Mouse (Mus musculus) embryonic facial prominence, embryonic 11.5 days (tissue): ENCODE measurements at regions not wholly inside any gene's neighbourhood (a gene's known extent, or its start where the extent isn't known, plus 50 kb on each side); places are given as distances from the start of the nearest gene placed in this dataset.

Experiments
- ATAC-seq: fragments of 200-750 bp; cut with Nextera tagmentation; replicated peaks from 2 replicates; pipeline ENCODE4 v1.8.0; 2017; ENCODE audit warnings: low read depth; ENCODE audit not compliant: insufficient number of reproducible peaks, low FRiP score, low TSS enrichment
- DNase-seq: peaks from one replicate; pipeline ENCODE4 v3.0.0-alpha.2; 2015; ENCODE audit warnings: low spot score
- H3K27ac ChIP-seq: fragments of 300-500 bp; sonication (generic); replicated peaks from 2 replicates; pipeline ENCODE4 v1.5.1; 2014; ENCODE audit warnings: mild to moderate bottlenecking, low read depth, low read length, control low read depth
- H3K27me3 ChIP-seq: fragments of 300-500 bp; sonication (generic); 2 replicates; pipeline ENCODE4 v1.6.1; 2014; ENCODE audit warnings: mild to moderate bottlenecking, low read length, moderate library complexity, mixed read lengths; ENCODE audit not compliant: control insufficient read depth, insufficient read depth
- H3K36me3 ChIP-seq: fragments of 300-500 bp; sonication (generic); replicated peaks from 2 replicates; pipeline ENCODE4 v1.6.1; 2014; ENCODE audit warnings: low read depth, mild to moderate bottlenecking, low read length, moderate library complexity, mixed read lengths; ENCODE audit not compliant: control insufficient read depth, insufficient read depth
- H3K4me1 ChIP-seq: fragments of 300-500 bp; sonication (generic); 2 replicates; pipeline ENCODE4 v1.6.1; 2014; ENCODE audit warnings: low read length, mixed read lengths; ENCODE audit not compliant: control insufficient read depth, insufficient read depth
- H3K4me2 ChIP-seq: fragments of 300-500 bp; sonication (generic); 2 replicates; pipeline ENCODE4 v1.6.1; 2014; ENCODE audit warnings: low read depth, mild to moderate bottlenecking, control low read depth, low read length, moderate library complexity
- H3K4me3 ChIP-seq: fragments of 300-500 bp; sonication (generic); 2 replicates; pipeline ENCODE4 v1.5.1; 2014; ENCODE audit warnings: low read depth, low read length, control low read depth
- H3K9ac ChIP-seq: fragments of 300-500 bp; sonication (generic); replicated peaks from 2 replicates; pipeline ENCODE4 v1.6.1; 2014; ENCODE audit warnings: mild to moderate bottlenecking, control low read depth, low read length
- H3K9me3 ChIP-seq: fragments of 300-500 bp; sonication (generic); replicated peaks from 2 replicates; pipeline ENCODE4 v1.6.1; 2016; ENCODE audit warnings: mild to moderate bottlenecking, low read length, inconsistent platforms, mixed read lengths; ENCODE audit not compliant: control insufficient read depth
- WGBS: fragments of 180-500 bp; shearing (Covaris S2); extraction: QIAGEN DNeasy Blood & Tissue Kit; methylation state at CpG from one replicate; pipeline ENCODE4 v1.1.7; 2014; 5-methylcytosine and 5-hydroxymethylcytosine counted together

GRCm38 (mm10) chr10:66813850-66814564 lies 281.9 kb upstream of the Jmjd1c start:
- DNase-seq, result peak; percentile 33
- no peak overlapping the region for H3K9ac ChIP-seq
- no peak overlapping the region for H3K4me3 ChIP-seq
- no peaks in the 10 kb centered on the region for H3K9me3 ChIP-seq
- no peaks in the 10 kb centered on the region for H3K36me3 ChIP-seq
- ATAC-seq, result no peak
- 13% methylated on average over 15 of the region's 15 CpGs for WGBS
- no peak overlapping the region for H3K27ac ChIP-seq
- no peaks in the 10 kb centered on the region for H3K27me3 ChIP-seq
- H3K4me2 ChIP-seq, result peak overlapping the region; percentile 1; the same call in 1 of the 2 replicates
- no peaks in the 10 kb centered on the region for H3K4me1 ChIP-seq

GRCm38 (mm10) chr10:66814565-66815201 lies 281.2 kb upstream of the Jmjd1c start:
- Histone ChIP-seq H3K27ac (no peak overlapping the region), H3K4me2 (peak overlapping the region; percentile 1; the same call in 1 of the 2 replicates), H3K9me3 (no peaks in the 10 kb centered on the region), H3K9ac (no peak overlapping the region), H3K27me3 (no peaks in the 10 kb centered on the region), H3K4me1 (no peaks in the 10 kb centered on the region), H3K4me3 (no peak overlapping the region), H3K36me3 (no peaks in the 10 kb centered on the region)
- DNase-seq (peak; percentile 89), ATAC-seq (no peak)
- 14% methylated on average over 16 of the region's 16 CpGs for WGBS

GRCm38 (mm10) chr10:66815951-66816350 lies 280.0 kb upstream of the Jmjd1c start:
- Histone ChIP-seq H3K9ac (no peak overlapping the region), H3K4me1 (no peaks in the 10 kb centered on the region), H3K27ac (no peak overlapping the region), H3K9me3 (no peaks in the 10 kb centered on the region), H3K4me3 (no peak overlapping the region), H3K27me3 (no peaks in the 10 kb centered on the region), H3K36me3 (no peaks in the 10 kb centered on the region), H3K4me2 (no peak overlapping the region)
- no peak for DNase-seq
- WGBS, result 77% methylated on average over 4 of the region's 4 CpGs
- ATAC-seq, result no peak

GRCm38 (mm10) chr10:66816776-66817175 lies 279.1 kb upstream of the Jmjd1c start:
- no peaks in the 10 kb centered on the region for H3K36me3 ChIP-seq
- WGBS, result 84% methylated on average over 13 of the region's 13 CpGs
- H3K4me1 ChIP-seq, result no peaks in the 10 kb centered on the region
- no peak overlapping the region for H3K4me3 ChIP-seq
- no peak overlapping the region for H3K9ac ChIP-seq
- H3K9me3 ChIP-seq, result no peaks in the 10 kb centered on the region
- DNase-seq (no peak), ATAC-seq (no peak)
- no peaks in the 10 kb centered on the region for H3K27me3 ChIP-seq
- no peak overlapping the region for H3K27ac ChIP-seq
- no peak overlapping the region for H3K4me2 ChIP-seq

GRCm38 (mm10) chr10:66817876-66818275 lies 278.0 kb upstream of the Jmjd1c start:
- no peaks in the 10 kb centered on the region for H3K27me3 ChIP-seq
- H3K9ac ChIP-seq, result no peak overlapping the region
- H3K27ac ChIP-seq, result no peak overlapping the region
- no peaks in the 10 kb centered on the region for H3K36me3 ChIP-seq
- no peaks in the 10 kb centered on the region for H3K9me3 ChIP-seq
- WGBS, result 87% methylated on average over 7 of the region's 7 CpGs
- DNase-seq (no peak), ATAC-seq (no peak)
- no peaks in the 10 kb centered on the region for H3K4me1 ChIP-seq
- H3K4me3 ChIP-seq, result no peak overlapping the region
- H3K4me2 ChIP-seq, result no peak overlapping the region

GRCm38 (mm10) chr10:66819517-66819916 lies 276.4 kb upstream of the Jmjd1c start:
- DNase-seq, result no peak
- Histone ChIP-seq H3K36me3 (no peaks in the 10 kb centered on the region), H3K4me1 (no peaks in the 10 kb centered on the region), H3K9me3 (no peaks in the 10 kb centered on the region), H3K9ac (no peak overlapping the region), H3K4me3 (no peak overlapping the region), H3K27ac (no peak overlapping the region), H3K27me3 (no peaks in the 10 kb centered on the region), H3K4me2 (no peak overlapping the region)
- 84% methylated on average over 8 of the region's 8 CpGs for WGBS
- ATAC-seq, result no peak

GRCm38 (mm10) chr10:66825737-66826136 lies 270.2 kb upstream of the Jmjd1c start:
- Histone ChIP-seq H3K27ac (no peak overlapping the region), H3K9ac (no peak overlapping the region), H3K27me3 (no peaks in the 10 kb centered on the region), H3K4me3 (no peak overlapping the region), H3K4me1 (no peaks in the 10 kb centered on the region), H3K4me2 (no peak overlapping the region), H3K9me3 (no peaks in the 10 kb centered on the region), H3K36me3 (no peaks in the 10 kb centered on the region)
- WGBS, result 83% methylated on average over 3 of the region's 3 CpGs
- DNase-seq (no peak), ATAC-seq (no peak)

- no peaks in the 10 kb centered on the region for H3K4me1 ChIP-seq
- H3K9me3 ChIP-seq, result no peaks in the 10 kb centered on the region
- no peak overlapping the region for H3K4me3 ChIP-seq
- WGBS, result 66% methylated on average over 3 of the region's 3 CpGs
- DNase-seq (no peak), ATAC-seq (no peak)
- H3K27me3 ChIP-seq, result no peaks in the 10 kb centered on the region
- no peak overlapping the region for H3K9ac ChIP-seq
- no peak overlapping the region for H3K27ac ChIP-seq
- no peaks in the 10 kb centered on the region for H3K36me3 ChIP-seq
- H3K4me2 ChIP-seq, result no peak overlapping the region
Measured at GRCm38 (mm10) chr10:66826327-66826726, 269.6 kb upstream of the Jmjd1c start.
